Mouse (Mus musculus): ENCODE measurements around the gene Il3. TPM values are rescaled to one million over a fixed set of nuclear protein-coding genes. Genes with fewer than 3 reads are reported as not detected.

Gene Il3
- total and polyA plus RNA-seq, 3 experiments: 1.5 to 4.8 (median 3.5) TPM

GRCm38 (mm10) chr11:54295971-54296370, 28.9 kb upstream of the Il3 start:
- Histone ChIP-seq H3K4me1 (ENCODE audit: control insufficient read depth in 1 of 2, insufficient read depth in 2 of 2) (peaks cover 42 to 87% of the 10 kb centered on the region in 2 experiments), H3K27ac (ENCODE audit: insufficient read depth, low read depth) (peak overlapping the region; percentile 63; the same call in 1 of the 2 replicates), H3K9ac (ENCODE audit: insufficient read depth, low read depth) (no peak overlapping the region), H3K27me3 (replicated peaks) (no peaks in the 10 kb centered on the region), H3K79me2 (replicated peaks; ENCODE audit: control insufficient read depth, extremely low read depth, insufficient read depth, poor library complexity, severe bottlenecking) (no peaks in the 10 kb centered on the region), H3K4me2 (ENCODE audit: insufficient read depth, low read depth, poor library complexity, severe bottlenecking) (no peak overlapping the region), H3K4me3 (replicated peaks in 1 of 3; ENCODE audit: low read depth in 2 of 3, low read length in 2 of 3, poor library complexity in 1 of 3) (no peak overlapping the region), H3K36me3 (replicated peaks in 1 of 2; ENCODE audit: control insufficient read depth in 1 of 2, insufficient read depth in 1 of 2, low read length in 1 of 2) (no peaks in the 10 kb centered on the region), H3K9me3 (replicated peaks; ENCODE audit: low read length) (peaks cover 5% of the 10 kb centered on the region)
- DNase-seq (ENCODE audit: extremely low read depth): no peak
- in situ Hi-C loops (cut with MboI; ENCODE audit: low pct_ligation_motif_present, low pct_unique_long_range_greater_than_20kb, low sequenced_read_pairs) (no loop called here), dilution Hi-C loops (cut with MboI; ENCODE audit: extremely low pct_ligation_motif_present, extremely low pct_unique_long_range_greater_than_20kb, low sequenced_read_pairs) (no loop called here)
- TF ChIP-seq BHLHE40 (IDR thresholded peaks at IDR 0.05; ENCODE audit: low read depth, low read length) (no peak), POLR2A (IDR thresholded peaks at IDR 0.05; ENCODE audit: low read depth, low read length) (no peak), HCFC1 (IDR thresholded peaks at IDR 0.05; ENCODE audit: low read depth, low read length) (no peak), MAZ (IDR thresholded peaks at IDR 0.05; ENCODE audit: low read depth, low read length) (no peak), MEF2A (IDR thresholded peaks at IDR 0.05; ENCODE audit: borderline replicate concordance, low read depth, low read length) (no peak), ZKSCAN1 (IDR thresholded peaks at IDR 0.05; ENCODE audit: borderline replicate concordance, low read depth, low read length) (no peak)

- no peaks in the 10 kb centered on the region for H3K36me3 ChIP-seq (replicated peaks in 1 of 2; ENCODE audit: control insufficient read depth in 1 of 2, insufficient read depth in 1 of 2, low read length in 1 of 2)
- dilution Hi-C loops (cut with MboI; ENCODE audit: extremely low pct_ligation_motif_present, extremely low pct_unique_long_range_greater_than_20kb, low sequenced_read_pairs) (no loop called here), in situ Hi-C loops (cut with MboI; ENCODE audit: low pct_ligation_motif_present, low pct_unique_long_range_greater_than_20kb, low sequenced_read_pairs) (no loop called here)
- 0 out of 2 replicates have a peak overlapping the region, but pooled peaks have one; percentile 10 for H3K9ac ChIP-seq (ENCODE audit: insufficient read depth, low read depth)
- peak; percentile 98 for DNase-seq (ENCODE audit: extremely low read depth)
- H3K4me3 ChIP-seq (replicated peaks in 1 of 3; ENCODE audit: low read depth in 2 of 3, low read length in 2 of 3, poor library complexity in 1 of 3): no peak overlapping the region
- H3K9me3 ChIP-seq (replicated peaks; ENCODE audit: low read length): peaks cover 4% of the 10 kb centered on the region
- no peaks in the 10 kb centered on the region for H3K79me2 ChIP-seq (replicated peaks; ENCODE audit: control insufficient read depth, extremely low read depth, insufficient read depth, poor library complexity, severe bottlenecking)
- peak overlapping the region; percentile 62; the same call in 1 of the 2 replicates for H3K27ac ChIP-seq (ENCODE audit: insufficient read depth, low read depth)
- H3K4me2 ChIP-seq (ENCODE audit: insufficient read depth, low read depth, poor library complexity, severe bottlenecking): peak overlapping the region; percentile 86
- H3K4me1 ChIP-seq (ENCODE audit: control insufficient read depth in 1 of 2, insufficient read depth in 2 of 2): peaks cover 49 to 89% of the 10 kb centered on the region in 2 experiments
- H3K27me3 ChIP-seq (replicated peaks): no peaks in the 10 kb centered on the region
- TF ChIP-seq MAFK (IDR thresholded peaks at IDR 0.05; ENCODE audit: insufficient replicate concordance, low read length) (peak; percentile 79), EP300 (IDR thresholded peaks at IDR 0.05; ENCODE audit: low read length) (peak; percentile 98), SIN3A (IDR thresholded peaks at IDR 0.05; ENCODE audit: low read length) (peak; percentile 45), RAD21 (IDR thresholded peaks at IDR 0.05; ENCODE audit: low read depth, low read length) (peak; percentile 40), NELFE (IDR thresholded peaks at IDR 0.05; ENCODE audit: low read depth, low read length) (peak; percentile 41; the same call in 1 of the 2 replicates), POLR2A (IDR thresholded peaks at IDR 0.05; ENCODE audit: low read depth, low read length) (peak; percentile 31; the same call in 1 of the 2 replicates), MAZ (IDR thresholded peaks at IDR 0.05; ENCODE audit: low read depth, low read length) (peak; percentile 84), HCFC1 (IDR thresholded peaks at IDR 0.05; ENCODE audit: low read depth, low read length) (peak; percentile 39; the same call in 1 of the 2 replicates), MEF2A (IDR thresholded peaks at IDR 0.05; ENCODE audit: borderline replicate concordance, low read depth, low read length) (peak; percentile 98), USF2 (conservative IDR thresholded peaks at IDR 0.05; ENCODE audit: low read depth, low read length) (no peak), JUND (conservative IDR thresholded peaks at IDR 0.05; ENCODE audit: low read depth, low read length) (peak; percentile 93), MAX (IDR thresholded peaks at IDR 0.05; ENCODE audit: low read length) (peak; percentile 68; the same call in 1 of the 2 replicates), JUN (IDR thresholded peaks at IDR 0.05; ENCODE audit: insufficient read depth, low read depth, low read length) (peak; percentile 71; the same call in 1 of the 2 replicates), ZMIZ1 (IDR thresholded peaks at IDR 0.05; ENCODE audit: low read depth, low read length) (no peak; the same call in 1 of the 2 replicates), RCOR1 (conservative IDR thresholded peaks at IDR 0.05; ENCODE audit: low read depth, low read length) (peak; percentile 99), KAT2A (IDR thresholded peaks at IDR 0.05; ENCODE audit: insufficient replicate concordance, low read length) (no peak), ETS1 (conservative IDR thresholded peaks at IDR 0.05; ENCODE audit: low read depth, low read length) (peak; percentile 94), GABPA (IDR thresholded peaks at IDR 0.05; ENCODE audit: insufficient replicate concordance, low read depth, low read length) (no peak), TBP (conservative IDR thresholded peaks at IDR 0.05; ENCODE audit: low read depth, low read length) (peak; percentile 66; the same call in 1 of the 2 replicates), E2F4 (IDR thresholded peaks at IDR 0.05; ENCODE audit: insufficient replicate concordance, low read depth, low read length) (no peak), SMC3 (IDR thresholded peaks at IDR 0.05; ENCODE audit: low read depth, low read length) (peak; percentile 57), BHLHE40 (IDR thresholded peaks at IDR 0.05; ENCODE audit: low read depth, low read length) (peak; percentile 93), ELF1 (IDR thresholded peaks at IDR 0.05; ENCODE audit: low read depth, low read length) (peak; percentile 82), MYC (IDR thresholded peaks at IDR 0.05; ENCODE audit: low read depth, low read length) (peak; percentile 76; the same call in 1 of the 2 replicates), TCF12 (IDR thresholded peaks at IDR 0.05; ENCODE audit: low read depth, low read length) (peak; percentile 99), PAX5 (IDR thresholded peaks at IDR 0.05; ENCODE audit: low read length) (no peak), UBTF (IDR thresholded peaks at IDR 0.05; ENCODE audit: low read depth, low read length) (no peak), CHD2 (IDR thresholded peaks at IDR 0.05; ENCODE audit: low read length) (peak; percentile 91)
Measured at GRCm38 (mm10) chr11:54293980-54294807, 27.1 kb upstream of the Il3 start.
